Comparison of ENCODE assay signal across 8 mouse cellular contexts in the genomic region with DNA sequence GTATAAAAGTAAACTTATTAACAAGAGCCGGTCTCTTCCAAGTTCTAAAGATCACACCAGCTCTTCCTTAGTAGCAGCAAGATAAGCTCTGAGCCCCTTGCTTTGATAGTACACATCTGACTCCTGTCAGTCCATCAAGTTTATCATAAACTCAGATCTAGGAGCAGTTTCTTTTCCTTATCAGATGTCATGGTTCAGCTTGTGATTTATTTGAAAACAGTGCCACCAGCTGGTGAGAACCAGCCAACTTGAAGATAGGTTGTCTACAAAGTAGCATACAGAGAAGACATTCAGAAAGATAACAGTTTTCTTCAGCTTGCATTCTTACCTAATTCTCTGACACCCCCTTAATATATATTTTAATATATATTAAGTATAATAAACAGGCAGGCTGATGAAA. TPM values are rescaled to one million over a fixed set of nuclear protein-coding genes. Genes with fewer than 3 reads are reported as not detected.
A peak's percentile ranks its signal among the peaks of the same experiment; 100 is the strongest.
DNase-seq lines count a peak whose midpoint lies in the region; ATAC-seq and TF ChIP-seq lines count a peak whose summit lies in the region.

No protein-coding gene starts in this region.

- H3K27me3 ChIP-seq in intestine, postnatal 0 days (replicated peaks; ENCODE audit: control insufficient read depth, insufficient read depth, low read length), result no peaks in the 10 kb centered on the region
- H3K27me3 ChIP-seq in intestine, embryonic 16.5 days (replicated peaks; ENCODE audit: control insufficient read depth, insufficient read depth, low read length), result no peaks in the 10 kb centered on the region
- H3K27me3 ChIP-seq in MEL (ENCODE audit: control insufficient read depth in 1 of 2, insufficient read depth in 2 of 2, low read length in 2 of 2), result no peaks in the 10 kb centered on the region
- H3K27me3 ChIP-seq in intestine, embryonic 15.5 days (replicated peaks), result no peaks in the 10 kb centered on the region

- TF ChIP-seq RAD21 in MEL (IDR thresholded peaks at IDR 0.05; ENCODE audit: low read depth, low read length), result peak; percentile 69

- peak in 1 of 2 experiments; percentile 19; a peak in 1 of 4 replicates for TF ChIP-seq EP300 in MEL (IDR thresholded peaks at IDR 0.05; ENCODE audit: low read depth in 1 of 2, low read length in 2 of 2)

- H3K36me3 ChIP-seq in intestine, postnatal 0 days (ENCODE audit: control insufficient read depth, insufficient read depth), result peaks cover 33% of the 10 kb centered on the region
- H3K36me3 ChIP-seq in intestine, embryonic 16.5 days (ENCODE audit: control insufficient read depth, insufficient read depth, low read length), result peaks cover 8% of the 10 kb centered on the region; the same call in 1 of the 2 replicates
- peaks cover 2 to 13% of the 10 kb centered on the region in 2 experiments; a peak in 3 of 4 replicates for H3K36me3 ChIP-seq in MEL (ENCODE audit: control insufficient read depth in 1 of 2, insufficient read depth in 2 of 2, low read length in 2 of 2)
- H3K36me3 ChIP-seq in intestine, embryonic 15.5 days, result peaks cover 19% of the 10 kb centered on the region

- DNase-seq in MEL (ENCODE audit: low read depth, low spot score), result peak; percentile 44
- DNase-seq in c-Kit-positive CD71-positive TER-119-negative erythroid progenitor cells, embryonic 14.5 days (ENCODE audit: low read depth), result peak; percentile 39
- DNase-seq in gastrocnemius, postnatal 10 days, result peak; percentile 47
- DNase-seq in layer of hippocampus, postnatal 10 days (ENCODE audit: low spot score in 2 of 2), result peak; percentile 67 to 74
- DNase-seq in retina, adult 2 months (ENCODE audit: low read depth, low spot score), result peak; percentile 56

- no peaks in the 10 kb centered on the region for H3K9me3 ChIP-seq in intestine, postnatal 0 days (ENCODE audit: control insufficient read depth)
- no peaks in the 10 kb centered on the region for H3K9me3 ChIP-seq in intestine, embryonic 16.5 days (ENCODE audit: control insufficient read depth, low read length)
- H3K9me3 ChIP-seq in MEL (replicated peaks; ENCODE audit: insufficient read depth, low read length), result no peaks in the 10 kb centered on the region
- no peaks in the 10 kb centered on the region for H3K9me3 ChIP-seq in intestine, embryonic 15.5 days

- no peaks in the 10 kb centered on the region for H3K4me1 ChIP-seq in intestine, postnatal 0 days (replicated peaks; ENCODE audit: control insufficient read depth, insufficient read depth, low read length)
- no peaks in the 10 kb centered on the region for H3K4me1 ChIP-seq in intestine, embryonic 16.5 days (ENCODE audit: control insufficient read depth, insufficient read depth, low read length)
- no peaks in the 10 kb centered on the region; a peak in 1 of 4 replicates for H3K4me1 ChIP-seq in MEL (ENCODE audit: control insufficient read depth in 1 of 2, insufficient read depth in 2 of 2, low read length in 2 of 2)
- H3K4me1 ChIP-seq in intestine, embryonic 15.5 days (replicated peaks), result no peaks in the 10 kb centered on the region

- ATAC-seq in intestine, postnatal 0 days, result no peak
- ATAC-seq in intestine, embryonic 16.5 days, result no peak
- ATAC-seq in intestine, embryonic 15.5 days, result no peak

- WGBS in intestine, postnatal 0 days, result 68% methylated on average over 1 of the region's 1 CpGs
- WGBS in intestine, embryonic 16.5 days, result 64% methylated on average over 1 of the region's 1 CpGs
- WGBS in intestine, embryonic 15.5 days, result 70% methylated on average over 1 of the region's 1 CpGs

- no peak overlapping the region for H3K27ac ChIP-seq in intestine, postnatal 0 days (ENCODE audit: low read depth, low read length)
- no peak overlapping the region for H3K27ac ChIP-seq in intestine, embryonic 16.5 days (ENCODE audit: low read length)
- H3K27ac ChIP-seq in MEL (ENCODE audit: control insufficient read depth, low read depth, low read length), result no peak overlapping the region
- no peak overlapping the region for H3K27ac ChIP-seq in intestine, embryonic 15.5 days

- TF ChIP-seq CTCF in intestine, postnatal 0 days (IDR thresholded peaks at IDR 0.05; ENCODE audit: low read depth), result peak; percentile 72
- TF ChIP-seq CTCF in MEL (IDR thresholded peaks at IDR 0.05 in 2 of 3, conservative IDR thresholded peaks at IDR 0.05 in 1 of 3; ENCODE audit: control insufficient read depth in 1 of 3, insufficient read depth in 1 of 3, low read depth in 2 of 3, low read length in 3 of 3, poor library complexity in 1 of 3, severe bottlenecking in 1 of 3), result peak in 2 of 3 experiments; percentile 18 to 73; a peak in 3 of 6 replicates

- H3K4me2 ChIP-seq in intestine, postnatal 0 days (replicated peaks; ENCODE audit: low read depth), result no peak overlapping the region
- no peak overlapping the region for H3K4me2 ChIP-seq in intestine, embryonic 16.5 days (ENCODE audit: low read depth, low read length)
- H3K4me2 ChIP-seq in intestine, embryonic 15.5 days (replicated peaks), result no peak overlapping the region

- H3K9ac ChIP-seq in intestine, postnatal 0 days (ENCODE audit: low read depth, low read length), result no peak overlapping the region
- no peak overlapping the region for H3K9ac ChIP-seq in intestine, embryonic 16.5 days (ENCODE audit: low read depth, low read length)
- no peak overlapping the region for H3K9ac ChIP-seq in MEL (ENCODE audit: control insufficient read depth, low read depth, low read length, poor library complexity, severe bottlenecking)
- no peak overlapping the region for H3K9ac ChIP-seq in intestine, embryonic 15.5 days

- H3K4me3 ChIP-seq in intestine, postnatal 0 days (ENCODE audit: low read depth, low read length), result no peak overlapping the region
- H3K4me3 ChIP-seq in intestine, embryonic 16.5 days (ENCODE audit: low read length), result no peak overlapping the region
- no peak overlapping the region for H3K4me3 ChIP-seq in MEL (ENCODE audit: control insufficient read depth in 1 of 2, insufficient read depth in 1 of 2, low read depth in 2 of 2, low read length in 2 of 2)
- no peak overlapping the region for H3K4me3 ChIP-seq in intestine, embryonic 15.5 days (replicated peaks)

- H3K79me2 ChIP-seq in MEL (ENCODE audit: control insufficient read depth, insufficient read depth, low read length, poor library complexity), result peaks cover 15% of the 10 kb centered on the region

- TF ChIP-seq POLR2A in MEL (IDR thresholded peaks at IDR 0.05; ENCODE audit: control insufficient read depth in 1 of 2, insufficient read depth in 1 of 2, low read depth in 1 of 2, low read length in 2 of 2, poor library complexity in 1 of 2), result no peak

TF ChIP-seq in MEL, 35 proteins besides CTCF, POLR2A, EP300 and RAD21:
- TF ChIP-seq SMC3 (IDR thresholded peaks at IDR 0.05; ENCODE audit: low read depth, low read length) (peak; percentile 64), GATA1 (IDR thresholded peaks at IDR 0.05; ENCODE audit: low read depth, low read length) (peak; percentile 86), ETS1 (IDR thresholded peaks at IDR 0.05; ENCODE audit: low read depth, low read length) (no peak), MYC (IDR thresholded peaks at IDR 0.05; ENCODE audit: low read depth, low read length) (no peak), RCOR1 (IDR thresholded peaks at IDR 0.05; ENCODE audit: low read depth, low read length) (0 out of 2 replicates have a peak, but pooled peaks have one; percentile 15), ZC3H11A (IDR thresholded peaks at IDR 0.05; ENCODE audit: low read depth, low read length) (peak; percentile 63)
TF ChIP-seq in MEL: peak in this region for 4.

RNA-seq across cellular contexts. Expression of gene Eif2s2, which starts 37.4 kb away (rescaled TPM):
- 80.4 and 85.5 TPM in 2 replicates for polyA plus RNA-seq in intestine, postnatal 0 days (2015; fragmentation: Nextera tagmentation; extraction: Ambion mirVana)
- polyA plus RNA-seq in intestine, embryonic 16.5 days (2015; fragmentation: Nextera tagmentation; extraction: Ambion mirVana), result 73.5 and 76.6 TPM in 2 replicates
- total RNA-seq in MEL (2012; rRNA removed), result 105 and 133 TPM in 2 replicates
- polyA plus RNA-seq in MEL (2012; ENCODE audit: insufficient read depth in 1 of 2, insufficient read length in 2 of 2, low read depth in 1 of 2, low replicate concordance in 2 of 2, missing spikeins in 1 of 2), result 100 to 1,000 TPM; 172 to 274 TPM
- total RNA-seq in gastrocnemius, postnatal 10 days (2021), result 100 to 1,000 TPM; 106 to 109 TPM
- total RNA-seq in layer of hippocampus, postnatal 10 days (2021), result 10 to 100 TPM; 81.3 to 86.1 TPM
- polyA plus RNA-seq in intestine, embryonic 15.5 days (2015; fragmentation: Nextera tagmentation; extraction: Ambion mirVana), result 87.5 and 106 TPM in 2 replicates
